Mouse (Mus musculus) left cerebral cortex, adult 2 months (tissue): ENCODE measurements around the gene Tulp4. TPM values are rescaled to one million over a fixed set of nuclear protein-coding genes. Genes with fewer than 3 reads are reported as not detected.

ENCODE experiments used
- DNase-seq, 2 experiments: peaks; one replicate each; pipeline ENCODE4 v3.0.0; 2021 to 2022; ENCODE audit warnings: low spot score in 2 of 2, mixed read lengths in 1 of 2; ENCODE audit errors: extremely low spot score in 1 of 2
- H3K27ac ChIP-seq: fragments of 200-600 bp; 2 replicates; pipeline ENCODE4 v1.8.1; 2022
- H3K4me3 ChIP-seq: fragments of 200-600 bp; 2 replicates; pipeline ENCODE4 v1.8.1; 2022
- CTCF ChIP-seq: fragments of 200-600 bp; IDR thresholded peaks from 2 replicates; pipeline ENCODE4 v1.8.1; 2022; ENCODE audit warnings: antibody characterized with exemption, mild to moderate bottlenecking, moderate library complexity
- intact Hi-C: fragments of 180-260 bp; cut with DNase I; formaldehyde crosslinking; loops from one replicate; pipeline ENCODE4 v1.15.1; 2025
- total RNA-seq, 2 experiments: library from RNA; stranded (reverse); gene quantifications; 2 replicates each; pipeline ENCODE4 v1.2.3; 2021

Tulp4 gene
- total RNA-seq, 2 experiments from 2014 or later: 342 to 345 TPM

DNA sequence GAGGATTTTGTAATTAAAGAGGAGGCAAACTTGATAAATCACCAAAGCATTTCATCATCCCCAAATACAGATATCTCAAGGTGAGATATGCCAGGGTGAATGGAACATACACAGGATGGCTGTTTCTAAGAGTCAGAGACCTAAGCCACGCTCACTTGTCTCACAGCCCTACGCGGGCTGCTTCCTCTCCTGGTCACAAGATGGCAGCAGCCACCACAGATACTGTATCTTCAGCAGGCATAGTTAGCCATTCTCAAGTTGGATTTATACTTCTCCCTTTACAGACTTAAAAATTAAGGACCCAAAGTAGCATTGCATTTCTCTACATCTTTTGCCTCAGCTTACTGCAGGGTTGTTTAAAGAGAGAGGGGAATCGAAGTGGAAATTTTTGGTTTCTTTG is 8.4 kb upstream of the Tulp4 start:
- Histone ChIP-seq H3K4me3 (no peak overlapping the region), H3K27ac (no peak overlapping the region)
- DNase-seq: peak; percentile 39 to 59
- TF ChIP-seq CTCF: peak; percentile 95
- intact Hi-C loops: no loop called here

DNA sequence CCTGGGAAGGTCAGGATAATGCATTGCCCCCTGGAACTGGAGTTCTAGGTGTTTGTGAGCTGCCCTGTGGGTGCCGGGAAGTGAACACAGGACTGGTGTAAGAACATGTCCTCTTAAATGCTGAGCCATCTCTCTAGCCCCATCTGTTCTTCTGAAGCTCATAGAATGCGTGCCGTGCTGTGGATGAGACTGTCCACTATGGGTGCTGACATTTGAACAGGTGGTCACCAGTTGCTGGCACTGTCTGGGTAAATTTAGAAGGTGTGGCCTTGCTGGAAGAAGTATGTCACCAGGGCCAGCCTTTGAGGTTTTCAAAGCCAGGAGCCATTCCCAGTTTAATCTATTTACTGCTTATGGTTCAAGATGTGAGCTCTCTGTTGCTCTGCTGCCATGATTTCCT is 4.0 kb upstream of the Tulp4 start:
- Histone ChIP-seq H3K27ac (no peak overlapping the region), H3K4me3 (no peak overlapping the region)
- DNase-seq: no peak
- TF ChIP-seq CTCF: no peak
- intact Hi-C loops: no loop called here

DNA sequence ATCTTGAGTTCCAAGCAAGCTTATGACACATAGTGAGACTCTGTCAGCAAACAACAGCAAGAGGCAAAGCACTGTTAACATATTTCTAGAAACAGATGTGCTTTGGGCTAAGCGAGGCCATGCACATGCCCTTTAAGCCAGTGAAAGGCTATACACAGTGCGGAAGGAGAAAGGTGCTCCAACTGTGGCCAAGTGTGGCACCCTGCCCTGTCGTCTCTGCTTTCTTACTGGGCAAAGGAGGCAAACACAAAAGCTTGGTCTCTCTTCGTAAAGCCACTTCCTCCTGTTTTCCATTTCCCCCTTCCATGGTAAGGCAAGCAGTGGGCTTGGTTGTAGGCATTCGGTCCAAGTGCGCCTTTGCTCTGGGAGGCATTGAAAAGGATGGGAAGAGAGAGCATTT is 2.7 kb upstream of the Tulp4 start:
- no peak for DNase-seq
- no peak overlapping the region for H3K4me3 ChIP-seq
- intact Hi-C loops: no loop called here
- TF ChIP-seq CTCF: no peak
- no peak overlapping the region for H3K27ac ChIP-seq

DNA sequence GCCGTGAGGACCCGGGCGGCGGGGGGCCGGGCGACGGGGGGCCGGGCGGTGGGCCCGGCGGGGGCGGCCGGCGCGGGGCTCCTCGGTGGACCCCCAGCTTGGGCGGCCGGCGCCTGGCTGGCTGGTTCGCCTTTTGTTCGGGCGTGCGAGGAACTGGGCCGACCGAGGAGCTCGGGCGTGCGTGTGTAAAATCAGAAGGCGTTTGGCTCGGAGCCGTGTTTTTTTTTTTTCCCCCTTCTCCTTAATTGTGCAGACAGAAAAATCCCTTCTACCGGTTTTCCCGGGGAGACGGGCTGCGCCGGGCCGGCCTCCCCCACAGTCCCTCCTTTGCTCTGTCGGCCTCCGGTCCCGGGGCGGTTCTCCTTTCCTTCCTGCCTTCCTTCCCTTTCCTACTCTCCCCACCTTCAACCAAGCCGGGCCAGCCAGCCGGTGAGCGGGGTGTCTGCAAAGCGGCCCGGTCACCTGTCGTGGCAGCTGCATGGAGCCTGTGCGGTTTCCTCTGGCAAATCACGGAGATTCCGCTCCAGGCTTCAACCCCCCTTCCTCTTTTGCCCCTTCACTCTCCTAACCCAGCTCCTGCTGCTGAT is 871 bp downstream of the Tulp4 start:
- peak; percentile 48 to 53 for DNase-seq
- intact Hi-C loops: loop anchor here (5.0 kb wide), 3 partner anchors 65 to 100 kb away; no protein-coding TSS in a partner anchor
- Histone ChIP-seq H3K4me3 (peak overlapping the region; percentile 88), H3K27ac (peak overlapping the region; percentile 87)
- TF ChIP-seq CTCF: no peak

DNA sequence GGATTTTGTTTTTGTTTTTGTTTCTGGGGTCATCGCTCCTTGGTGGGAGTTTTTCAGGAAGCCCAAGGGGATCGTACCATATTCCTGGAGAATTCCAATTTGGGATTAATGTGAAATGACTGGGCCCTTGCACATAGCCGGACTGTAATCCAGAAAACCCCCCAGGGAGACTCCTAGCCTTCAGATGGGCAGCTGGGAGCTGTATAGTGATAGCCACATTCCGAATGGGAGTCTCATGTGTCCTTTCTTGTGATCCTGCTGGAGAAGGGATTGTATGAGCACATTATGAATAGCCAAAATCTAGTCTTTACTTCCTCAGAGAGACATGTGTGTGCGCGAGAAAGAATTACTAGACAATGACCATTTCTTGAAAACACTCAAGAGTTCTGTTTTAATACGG is 1.9 kb downstream of the Tulp4 start:
- intact Hi-C loops: loop anchor here (5.0 kb wide), 3 partner anchors 64 to 99 kb away; no protein-coding TSS in a partner anchor

DNA sequence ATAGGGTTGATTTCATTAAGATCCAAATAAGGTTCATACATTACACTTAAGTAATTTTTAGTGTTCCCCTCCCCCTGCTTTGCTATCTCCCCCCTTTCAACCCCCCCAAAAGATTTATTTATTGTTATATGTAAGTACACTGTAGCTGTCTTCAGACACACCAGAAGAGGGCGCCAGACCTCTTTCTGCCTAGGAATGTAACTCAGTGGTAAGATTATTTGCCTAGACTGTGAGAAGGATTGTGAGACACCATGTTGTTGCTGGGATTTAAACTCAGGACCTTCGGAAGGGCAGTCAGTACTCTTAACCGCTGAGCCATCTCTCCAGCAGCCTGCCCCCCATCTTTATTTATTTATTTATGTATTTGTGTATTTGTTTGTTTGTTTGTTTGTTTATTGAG is 4.7 kb downstream of the Tulp4 start:
- no peak for DNase-seq
- Histone ChIP-seq H3K4me3 (no peak overlapping the region), H3K27ac (no peak overlapping the region)
- peak; percentile 53 for TF ChIP-seq CTCF
- intact Hi-C loops: no loop called here

More for the DNA sequence above, 1.9 kb downstream of the Tulp4 start:
- DNase-seq: no peak
- no peak for TF ChIP-seq CTCF
- H3K4me3 ChIP-seq: peak overlapping the region; percentile 88
- H3K27ac ChIP-seq: peak overlapping the region; percentile 87; the same call in 1 of the 2 replicates

DNA sequence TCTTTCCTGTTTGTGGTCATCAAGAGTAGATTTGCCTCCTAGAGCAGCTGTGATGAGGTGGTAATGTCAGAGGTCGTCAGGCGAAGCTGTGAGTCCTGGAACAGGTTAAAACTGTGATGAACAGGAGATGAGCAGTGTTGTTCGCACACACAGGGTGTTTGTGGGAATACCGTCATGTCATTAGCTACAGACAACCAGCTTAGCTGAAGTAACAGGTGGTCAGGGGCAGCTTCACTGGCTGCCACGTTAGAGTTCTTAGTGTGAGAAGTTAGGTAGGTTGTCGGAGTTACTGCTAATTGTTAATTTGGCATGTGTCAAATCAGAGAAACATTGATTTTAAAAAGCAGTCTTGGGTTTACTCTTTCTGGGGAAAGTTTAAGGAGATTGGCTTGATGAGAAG is 7.4 kb downstream of the Tulp4 start:
- intact Hi-C loops: no loop called here
- Histone ChIP-seq H3K4me3 (no peak overlapping the region), H3K27ac (no peak overlapping the region)
- TF ChIP-seq CTCF: no peak
- DNase-seq: no peak

DNA sequence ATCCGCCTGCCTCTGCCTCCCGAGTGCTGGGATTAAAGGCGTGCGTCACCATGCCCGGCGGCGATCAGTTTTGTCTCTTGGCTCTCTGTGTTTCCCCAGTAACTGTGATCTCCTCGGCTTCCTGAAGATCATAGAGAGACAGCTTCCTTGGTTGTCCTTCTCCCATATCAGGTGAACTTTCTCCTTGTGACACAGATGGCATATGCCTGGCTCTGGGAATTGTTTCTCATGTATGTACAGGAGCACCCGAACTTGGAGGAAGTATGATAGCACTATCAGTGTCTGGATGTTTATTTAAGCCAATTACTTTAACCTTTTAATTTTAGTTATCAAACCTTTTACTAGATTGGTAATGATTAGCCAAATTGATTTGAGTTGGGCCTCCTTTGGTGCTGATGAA is 8.8 kb downstream of the Tulp4 start:
- no peak for DNase-seq
- Histone ChIP-seq H3K27ac (no peak overlapping the region), H3K4me3 (no peak overlapping the region)
- intact Hi-C loops: no loop called here
- TF ChIP-seq CTCF: no peak

DNA sequence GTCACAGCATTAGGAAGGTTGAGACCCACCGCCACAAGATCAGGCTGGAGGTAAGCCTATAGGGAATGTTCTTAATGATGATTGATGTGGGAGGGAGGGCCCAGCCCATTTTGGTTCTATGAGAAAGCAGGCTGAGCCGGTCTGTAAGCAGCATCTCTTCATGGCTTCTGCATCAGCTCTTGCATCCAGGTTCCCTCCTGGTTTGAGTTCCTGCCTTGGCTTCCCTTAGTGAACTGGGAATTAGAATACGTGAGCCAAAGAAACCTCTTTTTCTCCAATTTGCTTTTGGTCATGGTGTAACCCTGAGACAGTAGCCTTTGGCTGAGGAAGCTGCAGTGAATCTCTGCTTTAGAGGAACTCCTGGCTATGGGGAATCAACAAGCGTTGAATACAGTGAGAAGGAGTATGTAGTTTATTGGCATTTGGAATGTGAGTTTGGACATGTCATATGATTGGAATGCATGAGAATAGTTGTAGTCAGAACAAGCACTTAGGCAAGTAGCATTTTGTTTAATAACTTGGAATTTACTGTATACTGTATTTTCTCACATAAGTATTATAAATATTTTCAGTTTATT is 11.0 kb downstream of the Tulp4 start:
- no peak for DNase-seq
- no peak overlapping the region for H3K27ac ChIP-seq

DNA sequence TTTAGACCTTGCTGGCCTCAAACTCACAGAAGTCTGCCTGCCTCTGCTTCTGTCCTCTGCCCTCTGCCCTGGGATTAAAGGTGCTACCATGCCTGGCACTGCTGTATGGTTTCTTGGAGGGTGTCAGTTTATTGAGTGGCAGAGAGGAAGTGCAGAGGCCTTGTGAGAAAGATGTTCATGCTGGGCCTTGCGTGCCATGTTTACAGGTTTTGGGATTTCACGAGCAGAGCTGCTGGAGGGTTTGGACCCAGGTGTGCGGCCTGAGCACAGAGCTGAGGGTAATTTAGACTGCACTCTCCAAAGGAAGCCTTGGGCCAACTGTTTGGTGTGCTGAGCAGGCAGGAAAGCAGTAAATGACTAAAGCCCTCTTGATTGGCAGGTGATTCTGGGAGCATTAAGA is 11.7 kb downstream of the Tulp4 start:
- intact Hi-C loops: no loop called here
- Histone ChIP-seq H3K4me3 (no peak overlapping the region), H3K27ac (no peak overlapping the region)
- DNase-seq: no peak
- no peak for TF ChIP-seq CTCF

More for the DNA sequence above, 11.0 kb downstream of the Tulp4 start:
- intact Hi-C loops: no loop called here
- no peak overlapping the region for H3K4me3 ChIP-seq
- TF ChIP-seq CTCF: no peak

DNA sequence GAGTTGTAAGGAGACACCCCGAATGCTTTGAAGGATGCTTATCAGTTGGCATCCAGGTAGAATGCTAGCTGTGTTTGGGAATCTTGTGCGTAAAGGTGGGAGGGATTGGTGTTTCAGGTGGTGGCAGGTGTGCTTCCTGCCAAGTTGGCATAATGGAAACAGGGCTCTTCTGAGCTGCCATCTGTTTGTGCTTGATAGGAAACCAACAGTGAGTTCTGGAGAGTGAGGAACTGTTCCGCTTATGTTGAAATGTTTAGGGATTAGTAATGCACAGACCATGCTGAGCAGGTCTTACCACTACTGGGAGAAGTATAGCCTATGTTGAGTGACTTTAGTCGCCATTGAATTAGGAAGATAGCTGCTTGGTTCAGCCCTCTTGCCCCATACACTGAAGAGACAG is 12.6 kb downstream of the Tulp4 start:
- DNase-seq: no peak
- intact Hi-C loops: no loop called here
- H3K27ac ChIP-seq: no peak overlapping the region
- H3K4me3 ChIP-seq: no peak overlapping the region
- no peak for TF ChIP-seq CTCF

DNA sequence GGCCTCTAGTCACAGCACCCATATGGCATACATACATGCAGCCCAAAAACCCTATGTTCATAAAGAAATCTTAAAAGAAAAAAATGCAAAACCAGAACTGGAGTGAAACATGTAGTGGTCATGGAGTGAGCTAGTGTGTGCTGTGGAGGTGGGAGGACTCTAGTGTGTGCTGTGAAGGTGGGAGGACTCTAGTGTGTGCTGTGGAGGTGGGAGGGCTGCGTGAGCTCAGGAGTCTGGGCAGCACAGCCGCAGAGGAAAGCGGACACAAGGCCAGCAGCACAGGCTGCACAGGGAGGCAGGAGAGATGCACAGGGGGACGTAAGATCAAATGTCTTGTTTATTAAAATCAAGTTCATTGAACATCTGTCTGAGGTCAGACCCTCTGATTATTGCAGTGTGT is 17.5 kb downstream of the Tulp4 start:
- no peak overlapping the region for H3K27ac ChIP-seq
- DNase-seq: no peak
- intact Hi-C loops: no loop called here
- TF ChIP-seq CTCF: no peak
- no peak overlapping the region for H3K4me3 ChIP-seq

DNA sequence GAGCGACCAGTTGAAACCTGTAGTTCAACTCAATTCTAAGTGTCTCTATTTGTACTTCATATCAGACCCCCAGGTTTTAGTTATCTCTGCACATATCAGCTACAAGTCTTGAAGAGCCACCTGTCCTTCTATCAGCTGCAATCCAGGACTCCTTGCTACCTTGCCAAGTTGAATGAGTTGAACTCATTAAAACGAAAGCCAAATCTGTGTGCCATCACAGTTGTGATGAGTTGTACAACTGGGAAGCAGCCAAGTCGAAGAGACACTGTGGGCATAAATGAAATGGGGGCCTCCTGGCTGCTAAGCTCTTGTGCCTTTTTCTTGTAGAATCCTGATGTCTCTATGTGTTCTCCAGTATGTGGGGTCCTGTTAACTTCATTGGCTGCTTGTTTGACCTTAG is 19.2 kb downstream of the Tulp4 start:
- Histone ChIP-seq H3K27ac (no peak overlapping the region), H3K4me3 (no peak overlapping the region)
- intact Hi-C loops: no loop called here
- TF ChIP-seq CTCF: no peak
- DNase-seq: no peak
